In the genomic region with DNA sequence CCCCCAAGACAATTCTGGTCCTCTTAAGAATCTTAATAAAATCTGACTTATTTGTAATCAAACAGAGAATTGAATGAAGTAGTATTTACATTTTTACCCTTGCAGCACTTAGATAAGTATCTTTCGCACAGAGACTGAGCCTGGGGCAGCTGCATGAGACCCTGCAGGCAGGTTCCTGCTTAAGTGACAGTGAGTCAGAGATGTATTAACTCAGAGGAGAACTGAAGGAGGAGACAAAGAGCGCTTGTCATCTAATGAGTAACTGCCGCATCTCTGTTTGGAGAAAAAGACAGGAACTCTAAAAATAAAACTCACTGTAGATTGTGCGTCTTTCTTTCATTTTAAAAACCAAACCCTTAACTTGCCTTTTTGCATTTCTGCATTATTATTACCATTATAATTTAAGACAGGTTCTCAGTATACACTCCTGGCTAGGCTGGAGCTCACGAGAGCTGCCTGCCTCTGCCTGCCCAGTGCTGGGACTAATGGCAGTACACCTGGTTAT, we compare ENCODE assay signal across 20 mouse cellular contexts.
"Had no signal": no experiment of that assay in that cellular context is flagged by ENCODE, and none has a peak within 500 bp of the region (broad histone marks: within the 10 kb centered on the region; RNA-seq: fewer than 3 reads in every experiment).

No protein-coding gene starts in this region.

- ATAC-seq: liver, postnatal 0 days; lung, postnatal 0 days; midbrain, embryonic 15.5 days had no signal

- H3K27ac ChIP-seq: kidney, embryonic 15.5 days; left cerebral cortex, adult 2 months; limb, embryonic 12.5 days; limb, embryonic 15.5 days; liver, embryonic 14.5 days; midbrain, embryonic 12.5 days; midbrain, embryonic 15.5 days had no signal

- H3K4me2 ChIP-seq: kidney, embryonic 15.5 days; limb, embryonic 12.5 days; limb, embryonic 15.5 days; liver, embryonic 11.5 days; lung, embryonic 14.5 days; midbrain, embryonic 12.5 days; midbrain, embryonic 15.5 days had no signal

- DNase-seq: kidney, adult 11 months; kidney, adult 8-10 months; kidney, postnatal 10 days; kidney, postnatal 36 days; layer of hippocampus, postnatal 36 days; left cerebral cortex, postnatal 4 days; liver, postnatal 0 days; lung, embryonic 14.5 days; lung, postnatal 36 days; thymus, adult 18-20 months; thymus, postnatal 25 days had no signal

- H3K4me1 ChIP-seq: limb, embryonic 12.5 days; limb, embryonic 15.5 days; midbrain, embryonic 12.5 days; midbrain, embryonic 15.5 days had no signal

- H3K27me3 ChIP-seq: kidney, embryonic 15.5 days; limb, embryonic 12.5 days; limb, embryonic 15.5 days; midbrain, embryonic 12.5 days; midbrain, embryonic 15.5 days had no signal

- H3K9me3 ChIP-seq: kidney, embryonic 15.5 days; limb, embryonic 12.5 days; limb, embryonic 15.5 days; midbrain, embryonic 12.5 days; midbrain, embryonic 15.5 days had no signal

- H3K4me3 ChIP-seq: kidney, embryonic 15.5 days; left cerebral cortex, adult 2 months; limb, embryonic 12.5 days; limb, embryonic 15.5 days; midbrain, embryonic 12.5 days; midbrain, embryonic 15.5 days had no signal

- H3K36me3 ChIP-seq: kidney, embryonic 15.5 days; limb, embryonic 12.5 days; limb, embryonic 15.5 days; midbrain, embryonic 12.5 days; midbrain, embryonic 15.5 days had no signal

- H3K9ac ChIP-seq: kidney, embryonic 15.5 days; limb, embryonic 12.5 days; limb, embryonic 15.5 days; liver, embryonic 14.5 days; liver, postnatal 0 days; lung, embryonic 14.5 days; midbrain, embryonic 12.5 days; midbrain, embryonic 15.5 days had no signal
